Mouse (Mus musculus) gastrocnemius, postnatal 10 days (tissue): ENCODE results near the gene Polr3k. TPM values are rescaled to one million over a fixed set of nuclear protein-coding genes. Genes with fewer than 3 reads are reported as not detected.

Experiments used
- DNase-seq: peaks from one replicate; pipeline ENCODE4 v3.0.0; 2021; ENCODE audit warnings: mixed read lengths
- long read RNA-seq, 2 experiments: library from polyadenylated mRNA; stranded (forward); transcript quantifications; one replicate each; pipeline ENCODE4 v2.0.0; 2021
- total RNA-seq, 2 experiments: library from RNA; stranded (reverse); gene quantifications; 2 replicates each; pipeline ENCODE4 v1.2.3; 2021

The Polr3k gene
- 10 to 100 TPM; 11.2 to 11.4 TPM for total RNA-seq
- long read RNA-seq, experiment 1, transcript Polr3k-201 (3 exons, 2,948 nt): major isoform, 24 of 25 reads
- long read RNA-seq, experiment 1, partial matches to known transcripts: 0 of 25 reads
- long read RNA-seq, experiment 1, other reads (novel, unspliced or antisense): 1 of 25 reads
- long read RNA-seq, experiment 2, transcript Polr3k-201 (3 exons, 2,948 nt): major isoform, 30 of 31 reads
- long read RNA-seq, experiment 2, partial matches to known transcripts: 0 of 31 reads
- long read RNA-seq, experiment 2, other reads (novel, unspliced or antisense): 1 of 31 reads

- peak; percentile 80 for DNase-seq
Observed at GRCm38 (mm10) chr2:181863791-181864535, at the start of gene Polr3k. TSS of gene Polr3k (plus strand) at chr2:181864337.

GRCm38 (mm10) chr2:181829032-181829650, 35.0 kb upstream of the Polr3k start:
- no peak for DNase-seq

GRCm38 (mm10) chr2:181832745-181833144, 31.4 kb upstream of the Polr3k start:
- no peak for DNase-seq

GRCm38 (mm10) chr2:181837372-181838292, 26.5 kb upstream of the Polr3k start, which contains the start of gene Pcmtd2:
TSS of gene Pcmtd2 (plus strand) at chr2:181837854.
- peak; percentile 89 for DNase-seq

GRCm38 (mm10) chr2:181838293-181838680, 25.9 kb upstream of the Polr3k start:
- no peak for DNase-seq

- no peak for DNase-seq
Observed at GRCm38 (mm10) chr2:181845709-181846394, 18.3 kb upstream of the Polr3k start.

GRCm38 (mm10) chr2:181864536-181864860, 361 bp downstream of the Polr3k start:
- no peak for DNase-seq

- DNase-seq: peak; percentile 52
Observed at GRCm38 (mm10) chr2:181866931-181867330, 2.8 kb downstream of the Polr3k start.

- DNase-seq: no peak
Observed at GRCm38 (mm10) chr2:181871039-181871438, 6.9 kb downstream of the Polr3k start.

- no peak for DNase-seq
Observed at GRCm38 (mm10) chr2:181878903-181879302, 14.8 kb downstream of the Polr3k start.

- DNase-seq: no peak
Observed at GRCm38 (mm10) chr2:181883022-181883749, 19.0 kb downstream of the Polr3k start.

- DNase-seq: no peak
Observed at GRCm38 (mm10) chr2:181917861-181918260, 53.7 kb downstream of the Polr3k start.

- DNase-seq: peak; percentile 31
Observed at GRCm38 (mm10) chr2:181918501-181918900, 54.4 kb downstream of the Polr3k start.

Other genes starting within 250 kb of the Polr3k start
- gene Gm29797, start 207.3 kb upstream of the Polr3k start, total RNA-seq: not detected
- gene Sox18, start 192.7 kb upstream of the Polr3k start, total RNA-seq: 10 to 100 TPM; 25.4 to 36.2 TPM
- gene Tcea2, start 184.0 kb upstream of the Polr3k start, total RNA-seq: 1 to 10 TPM; 5.6 to 6.3 TPM
- 1 to 10 TPM; 7.5 to 9.6 TPM for gene Rgs19, start 170.4 kb upstream of the Polr3k start, total RNA-seq
- not detected for gene Lkaaear1, start 165.9 kb upstream of the Polr3k start, total RNA-seq
- gene Oprl1, start 149.3 kb upstream of the Polr3k start, total RNA-seq: not detected
- under 1 TPM in 1 of 2 experiments, not detected in 1; 0.09 TPM for gene Myt1, start 101.0 kb upstream of the Polr3k start, total RNA-seq
- gene Pcmtd2, start 26.5 kb upstream of the Polr3k start, total RNA-seq: 10 to 100 TPM; 22.2 to 25.2 TPM
- gene Gm14496, start 126.8 kb downstream of the Polr3k start, total RNA-seq: not detected